Comparison of ENCODE assay signal across 17 mouse cellular contexts in genomic region chr1:136635644-136636043, GRCm38 (mm10). TPM values are rescaled to one million over a fixed set of nuclear protein-coding genes. Genes with fewer than 3 reads are reported as not detected.
A peak's percentile ranks its signal among the peaks of the same experiment; 100 is the strongest.
DNase-seq lines count a peak whose midpoint lies in the region; ATAC-seq and TF ChIP-seq lines count a peak whose summit lies in the region.
"Had no signal": no experiment of that assay in that cellular context is flagged by ENCODE, and none has a peak within 500 bp of the region (broad histone marks: within the 10 kb centered on the region; RNA-seq: fewer than 3 reads in every experiment).

No protein-coding gene starts in this region.

- no peak overlapping the region for H3K9ac ChIP-seq in CH12.LX (ENCODE audit: insufficient read depth, low read depth)
- H3K9ac ChIP-seq: embryonic facial prominence, embryonic 13.5 days; forebrain, embryonic 12.5 days; hindbrain, embryonic 14.5 days had no signal

- H3K4me1 ChIP-seq in CH12.LX (ENCODE audit: control insufficient read depth in 1 of 2, insufficient read depth in 2 of 2), result peaks cover 7 to 46% of the 10 kb centered on the region in 2 experiments; a peak in 3 of 4 replicates
- H3K4me1 ChIP-seq: embryonic facial prominence, embryonic 13.5 days; forebrain, embryonic 12.5 days had no signal

- dilution Hi-C loops in CH12.LX (cut with MboI; ENCODE audit: extremely low pct_ligation_motif_present, extremely low pct_unique_long_range_greater_than_20kb, low sequenced_read_pairs), result no loop called here

- peaks cover 19% of the 10 kb centered on the region for H3K79me2 ChIP-seq in CH12.LX (replicated peaks; ENCODE audit: control insufficient read depth, extremely low read depth, insufficient read depth, poor library complexity, severe bottlenecking)

- in situ Hi-C loops in CH12.LX (cut with MboI; ENCODE audit: low pct_ligation_motif_present, low pct_unique_long_range_greater_than_20kb, low sequenced_read_pairs), result no loop called here

- no peak for TF ChIP-seq RAD21 in CH12.LX (IDR thresholded peaks at IDR 0.05; ENCODE audit: low read depth, low read length)

- intact Hi-C loops in left cerebral cortex, postnatal 25 days (cut with DNase I), result no loop called here

- peaks cover 2 to 10% of the 10 kb centered on the region in 2 experiments for H3K36me3 ChIP-seq in CH12.LX (replicated peaks in 1 of 2; ENCODE audit: control insufficient read depth in 1 of 2, insufficient read depth in 1 of 2, low read length in 1 of 2)

- H3K4me3 ChIP-seq in CH12.LX (replicated peaks in 1 of 3; ENCODE audit: low read depth in 2 of 3, low read length in 2 of 3, poor library complexity in 1 of 3), result no peak overlapping the region
- H3K4me3 ChIP-seq: embryonic facial prominence, embryonic 13.5 days; forebrain, embryonic 12.5 days had no signal

- no peaks in the 10 kb centered on the region for H3K9me3 ChIP-seq in CH12.LX (replicated peaks; ENCODE audit: low read length)
- H3K9me3 ChIP-seq: embryonic facial prominence, embryonic 13.5 days; forebrain, embryonic 12.5 days had no signal

- no peak for TF ChIP-seq EP300 in CH12.LX (IDR thresholded peaks at IDR 0.05; ENCODE audit: low read length)

- TF ChIP-seq CTCF in CH12.LX (conservative IDR thresholded peaks at IDR 0.05 in 1 of 2, IDR thresholded peaks at IDR 0.05 in 1 of 2; ENCODE audit: low read depth in 2 of 2, low read length in 2 of 2), result 0 out of 4 replicates have a peak, but pooled peaks of 1 of the 2 experiments have one; percentile 3

- DNase-seq in CH12.LX (ENCODE audit: extremely low read depth) (no peak), MEL-GATA-1-ER (ENCODE audit: extremely low read depth, low read depth) (peak; percentile 56), adipocyte (ENCODE audit: low spot score) (no peak)
- DNase-seq in naive thymus-derived CD4-positive, alpha-beta T cell, adult 2 months (ENCODE audit: low read depth), result peak; percentile 33
- DNase-seq in left cerebral cortex, postnatal 25 days (ENCODE audit: low spot score in 2 of 2), result no peak
- DNase-seq: adrenal gland, postnatal 14 days; cerebellum, adult 11-12 months; cerebellum, adult 9-10 months; cerebellum, postnatal 25 days; gastrocnemius, postnatal 14 days; heart, postnatal 10 days; heart, postnatal 4 days had no signal

- H3K4me2 ChIP-seq in CH12.LX (ENCODE audit: insufficient read depth, low read depth, poor library complexity, severe bottlenecking), result no peak overlapping the region
- H3K4me2 ChIP-seq: embryonic facial prominence, embryonic 13.5 days; forebrain, embryonic 12.5 days; hindbrain, embryonic 14.5 days had no signal

- no peaks in the 10 kb centered on the region for H3K27me3 ChIP-seq in CH12.LX (replicated peaks)
- H3K27me3 ChIP-seq: embryonic facial prominence, embryonic 13.5 days; forebrain, embryonic 12.5 days had no signal

- H3K27ac ChIP-seq in CH12.LX (ENCODE audit: insufficient read depth, low read depth), result no peak overlapping the region; the same call in 1 of the 2 replicates
- H3K27ac ChIP-seq: embryonic facial prominence, embryonic 13.5 days; forebrain, embryonic 12.5 days; hindbrain, embryonic 14.5 days had no signal

- peak; percentile 58 for ATAC-seq in megakaryocyte, adult 5-6 weeks (ENCODE audit: poor library complexity, severe bottlenecking)
- ATAC-seq: forebrain, embryonic 16.5 days had no signal

- TF ChIP-seq POLR2A in CH12.LX (IDR thresholded peaks at IDR 0.05; ENCODE audit: low read depth, low read length), result no peak

TF ChIP-seq in CH12.LX, 34 proteins besides CTCF, POLR2A, EP300 and RAD21:
- TF ChIP-seq PAX5 (IDR thresholded peaks at IDR 0.05; ENCODE audit: low read length) (no peak), IRF4 (IDR thresholded peaks at IDR 0.05; ENCODE audit: low read depth, low read length) (no peak), ETS1 (conservative IDR thresholded peaks at IDR 0.05; ENCODE audit: low read depth, low read length) (0 out of 2 replicates have a peak, but pooled peaks have one; percentile 12), JUND (conservative IDR thresholded peaks at IDR 0.05; ENCODE audit: low read depth, low read length) (no peak), MAFK (IDR thresholded peaks at IDR 0.05; ENCODE audit: insufficient replicate concordance, low read length) (no peak), TBP (conservative IDR thresholded peaks at IDR 0.05; ENCODE audit: low read depth, low read length) (no peak)

RNA-seq across cellular contexts. Expression of gene Zfp281, which starts 10.9 kb away (rescaled TPM):
- total RNA-seq in CH12.LX (2012; rRNA removed), result 20.7 and 23.0 TPM in 2 replicates
- total RNA-seq in CH12.LX (2014; rRNA removed), result 39.5 and 40.4 TPM in 2 replicates
- 15.4 and 17.2 TPM in 2 replicates for polyA plus RNA-seq in CH12.LX (2012; ENCODE audit: insufficient read length, low read depth)
- total RNA-seq in megakaryocyte, adult 5-6 weeks (2015), result 17.0 and 19.9 TPM in 2 replicates
- 18.9 and 21.0 TPM in 2 replicates for total RNA-seq in megakaryocyte, adult 5-6 weeks (2017)
- total RNA-seq in left cerebral cortex, postnatal 25 days (2021), result 10 to 100 TPM; 35.0 to 35.7 TPM

Comparison
In these comparisons a context has a peak if more than half of its experiments do, and no peak if none do; other contexts are left out.
1. DNase-seq: peak in MEL-GATA-1-ER (single experiment) and naive thymus-derived CD4-positive, alpha-beta T cell, adult 2 months (single experiment); none in CH12.LX (single experiment), left cerebral cortex, postnatal 25 days (0 of 2) and adipocyte (single experiment).